Mouse (Mus musculus): ENCODE data around the gene Kif1c. TPM values are rescaled to one million over a fixed set of nuclear protein-coding genes. Genes with fewer than 3 reads are reported as not detected.
A peak's percentile ranks its signal among the peaks of the same experiment; 100 is the strongest.

The Kif1c gene
- polyA plus RNA-seq, 1 experiment from 2014 or later: 1.3 TPM

DNA sequence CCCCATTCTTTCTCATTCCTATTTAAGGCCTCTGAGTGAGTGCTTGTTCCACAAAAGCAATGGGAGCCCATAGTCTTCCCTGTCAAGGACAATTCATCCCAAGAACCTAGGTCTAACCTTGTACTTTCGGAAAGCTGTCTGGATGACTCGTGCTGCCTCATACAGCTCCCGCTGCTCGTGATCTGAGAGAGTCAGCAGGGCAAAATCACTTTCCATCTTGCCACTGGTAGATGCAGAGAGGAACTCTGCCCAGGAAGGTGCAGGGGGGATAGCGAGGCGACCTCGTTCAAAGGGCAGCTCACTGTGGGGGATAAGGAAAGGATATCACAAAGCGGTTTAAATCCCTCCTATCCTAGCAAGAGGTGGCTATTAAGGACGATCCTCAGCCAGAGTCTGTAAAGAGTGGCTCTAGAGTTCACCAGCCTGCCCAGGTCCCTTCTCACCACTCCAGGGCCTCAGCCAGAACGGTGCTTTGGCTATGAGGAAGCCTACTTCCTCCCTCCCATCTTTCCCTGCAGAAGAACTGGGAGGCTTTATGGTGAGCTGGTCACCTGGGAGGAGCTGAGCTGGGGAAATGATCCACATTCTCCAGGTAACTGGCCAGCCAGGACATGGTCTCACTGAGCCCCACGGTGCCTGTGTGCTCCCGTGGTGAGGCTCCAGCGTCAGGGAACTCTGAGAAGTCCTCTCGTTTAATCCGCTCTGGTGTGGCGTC is 28.9 kb upstream of the Kif1c start:
- Histone ChIP-seq H3K9me3 (ENCODE audit: control insufficient read depth, low read length) (no peaks in the 10 kb centered on the region), H3K4me3 (ENCODE audit: low read length) (no peak overlapping the region), H3K4me2 (ENCODE audit: low read length) (no peak overlapping the region; the same call in 1 of the 2 replicates), H3K36me3 (ENCODE audit: control insufficient read depth, insufficient read depth, low read length) (peaks cover 10% of the 10 kb centered on the region; the same call in 1 of the 2 replicates), H3K27ac (ENCODE audit: low read depth, low read length) (no peak overlapping the region), H3K9ac (ENCODE audit: low read depth, low read length) (0 out of 2 replicates have a peak overlapping the region, but pooled peaks have one; percentile 19), H3K4me1 (ENCODE audit: control insufficient read depth, insufficient read depth, low read depth, low read length) (peaks cover 18% of the 10 kb centered on the region), H3K27me3 (replicated peaks; ENCODE audit: control insufficient read depth, insufficient read depth, low read length) (no peaks in the 10 kb centered on the region)
- WGBS: 83% methylated on average over 16 of the region's 16 CpGs
- ATAC-seq: no peak

DNA sequence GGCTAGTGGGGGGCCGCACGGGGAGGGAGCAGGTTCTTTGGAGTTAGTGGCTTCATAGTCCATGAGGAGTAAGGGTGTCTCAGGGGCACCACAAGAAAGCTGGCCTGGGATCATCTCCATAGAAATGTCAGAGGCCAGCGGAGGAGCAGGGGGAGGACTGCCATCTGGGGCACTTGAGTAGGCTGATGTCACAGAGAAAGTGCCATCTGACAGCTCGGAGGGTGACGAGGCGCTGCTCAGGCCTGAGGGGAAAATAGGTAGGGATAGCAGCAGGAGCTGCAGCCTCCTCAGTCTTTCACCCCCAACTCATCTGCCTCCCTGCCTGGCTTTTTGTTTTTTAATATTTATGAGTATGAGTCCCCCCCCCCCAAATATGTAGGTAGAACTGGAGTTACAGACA is 26.3 kb upstream of the Kif1c start:
- Histone ChIP-seq H3K9ac (ENCODE audit: low read depth, low read length) (no peak overlapping the region), H3K9me3 (ENCODE audit: control insufficient read depth, low read length) (no peaks in the 10 kb centered on the region), H3K36me3 (ENCODE audit: control insufficient read depth, insufficient read depth, low read length) (peaks cover 16% of the 10 kb centered on the region), H3K27me3 (replicated peaks; ENCODE audit: control insufficient read depth, insufficient read depth, low read length) (no peaks in the 10 kb centered on the region), H3K27ac (ENCODE audit: low read depth, low read length) (no peak overlapping the region), H3K4me3 (ENCODE audit: low read length) (no peak overlapping the region), H3K4me1 (ENCODE audit: control insufficient read depth, insufficient read depth, low read depth, low read length) (peaks cover 11% of the 10 kb centered on the region), H3K4me2 (ENCODE audit: low read length) (no peak overlapping the region)
- WGBS: 60% methylated on average over 6 of the region's 6 CpGs
- ATAC-seq: no peak

DNA sequence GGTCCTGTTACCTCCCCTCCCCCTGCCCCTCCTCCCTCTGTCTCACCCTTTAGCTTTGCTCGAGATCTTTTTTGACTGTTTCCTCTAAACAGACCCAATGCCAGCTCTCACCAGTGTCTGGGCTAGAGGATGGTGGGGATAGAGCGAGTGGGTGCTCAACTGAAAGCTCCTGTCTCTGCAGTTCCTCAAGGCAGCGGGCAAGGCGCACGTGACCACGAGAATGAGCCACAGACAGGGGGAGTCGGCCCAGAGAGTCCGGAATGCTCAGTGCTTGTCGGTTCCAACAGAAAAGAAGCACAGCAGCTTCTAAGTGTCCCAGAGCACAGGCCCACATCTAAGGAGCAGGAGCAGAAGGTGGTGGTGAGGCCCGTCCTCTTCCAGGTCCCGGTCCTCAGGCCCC is 25.8 kb upstream of the Kif1c start:
- Histone ChIP-seq H3K9ac (ENCODE audit: low read depth, low read length) (no peak overlapping the region), H3K4me3 (ENCODE audit: low read length) (no peak overlapping the region), H3K9me3 (ENCODE audit: control insufficient read depth, low read length) (no peaks in the 10 kb centered on the region), H3K27ac (ENCODE audit: low read depth, low read length) (no peak overlapping the region), H3K4me1 (ENCODE audit: control insufficient read depth, insufficient read depth, low read depth, low read length) (peaks cover 11% of the 10 kb centered on the region), H3K4me2 (ENCODE audit: low read length) (no peak overlapping the region), H3K27me3 (replicated peaks; ENCODE audit: control insufficient read depth, insufficient read depth, low read length) (no peaks in the 10 kb centered on the region), H3K36me3 (ENCODE audit: control insufficient read depth, insufficient read depth, low read length) (peaks cover 19% of the 10 kb centered on the region)
- ATAC-seq: no peak
- WGBS: 62% methylated on average over 11 of the region's 11 CpGs

DNA sequence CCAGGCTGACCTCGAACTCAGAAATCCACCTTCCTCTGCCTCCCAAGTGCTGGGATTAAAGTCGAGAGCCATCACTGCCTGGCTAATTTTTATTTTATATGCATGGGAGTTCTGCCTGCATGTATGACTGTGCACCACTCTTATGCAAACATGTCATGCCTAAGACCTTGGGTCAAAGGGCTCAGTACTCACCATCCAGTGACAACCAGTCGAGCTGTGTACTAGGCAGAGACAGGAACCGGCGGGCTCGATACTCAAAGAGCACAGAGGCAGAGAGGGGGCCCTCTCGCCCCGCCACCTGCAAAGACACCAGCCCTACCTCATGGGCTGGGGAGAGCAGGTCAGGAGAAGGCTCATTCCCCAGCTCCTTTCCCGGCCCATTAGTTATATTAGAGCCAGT is 22.3 kb upstream of the Kif1c start:
- peaks cover 37% of the 10 kb centered on the region for H3K36me3 ChIP-seq (ENCODE audit: control insufficient read depth, insufficient read depth, low read length)
- H3K4me1 ChIP-seq (ENCODE audit: control insufficient read depth, insufficient read depth, low read depth, low read length): peaks cover 8% of the 10 kb centered on the region
- H3K9me3 ChIP-seq (ENCODE audit: control insufficient read depth, low read length): no peaks in the 10 kb centered on the region
- H3K4me3 ChIP-seq (ENCODE audit: low read length): no peak overlapping the region
- ATAC-seq: no peak
- no peak overlapping the region for H3K27ac ChIP-seq (ENCODE audit: low read depth, low read length)
- H3K9ac ChIP-seq (ENCODE audit: low read depth, low read length): no peak overlapping the region
- WGBS: 85% methylated on average over 9 of the region's 9 CpGs
- no peaks in the 10 kb centered on the region for H3K27me3 ChIP-seq (replicated peaks; ENCODE audit: control insufficient read depth, insufficient read depth, low read length)
- no peak overlapping the region for H3K4me2 ChIP-seq (ENCODE audit: low read length)

DNA sequence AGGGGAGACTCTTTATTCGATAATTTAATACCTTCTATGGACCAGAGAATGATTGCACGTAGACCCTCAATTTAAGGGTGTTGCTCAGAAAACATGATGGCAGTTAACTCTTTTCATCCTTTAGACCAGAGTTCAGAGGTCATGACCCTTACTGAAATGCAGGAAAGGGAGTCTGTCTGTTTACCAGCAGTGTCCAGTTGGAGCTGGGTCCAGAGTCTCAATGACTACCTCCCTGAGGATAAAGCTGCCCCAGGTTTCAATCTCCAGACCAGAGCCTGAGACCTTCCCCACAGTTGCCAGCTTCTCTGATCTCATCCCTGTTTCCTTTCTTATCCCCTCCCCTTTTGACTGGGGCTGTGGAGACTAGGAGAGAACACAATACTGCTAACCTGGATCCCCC is 21.8 kb upstream of the Kif1c start:
- Histone ChIP-seq H3K27ac (ENCODE audit: low read depth, low read length) (no peak overlapping the region), H3K4me1 (ENCODE audit: control insufficient read depth, insufficient read depth, low read depth, low read length) (peaks cover 8% of the 10 kb centered on the region), H3K36me3 (ENCODE audit: control insufficient read depth, insufficient read depth, low read length) (peaks cover 39% of the 10 kb centered on the region), H3K4me3 (ENCODE audit: low read length) (no peak overlapping the region), H3K27me3 (replicated peaks; ENCODE audit: control insufficient read depth, insufficient read depth, low read length) (no peaks in the 10 kb centered on the region), H3K4me2 (ENCODE audit: low read length) (no peak overlapping the region), H3K9me3 (ENCODE audit: control insufficient read depth, low read length) (no peaks in the 10 kb centered on the region), H3K9ac (ENCODE audit: low read depth, low read length) (no peak overlapping the region)
- WGBS: 63% methylated on average over 2 of the region's 2 CpGs
- no peak for ATAC-seq

DNA sequence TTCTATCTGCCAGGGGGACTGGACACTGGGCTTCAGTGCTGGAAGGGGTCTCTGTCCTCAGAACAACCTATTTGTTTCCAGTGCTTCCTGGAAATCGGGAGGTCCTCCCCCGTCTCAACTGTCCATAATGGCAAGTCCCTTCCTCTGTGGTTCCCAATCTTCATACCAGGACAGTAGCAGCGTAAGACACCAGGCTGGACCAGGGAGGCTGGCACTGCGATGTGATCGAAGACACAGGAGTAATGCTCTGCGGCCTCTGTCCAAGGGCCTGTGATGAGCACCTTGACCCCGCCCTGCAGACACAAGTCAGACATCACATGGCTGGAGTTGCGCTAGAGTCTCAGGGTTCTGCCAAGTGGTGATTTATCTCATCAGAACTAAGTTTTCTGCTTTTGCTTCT is 21.0 kb upstream of the Kif1c start:
- WGBS: 96% methylated on average over 8 of the region's 8 CpGs
- Histone ChIP-seq H3K27ac (ENCODE audit: low read depth, low read length) (no peak overlapping the region), H3K4me1 (ENCODE audit: control insufficient read depth, insufficient read depth, low read depth, low read length) (peaks cover 8% of the 10 kb centered on the region), H3K9ac (ENCODE audit: low read depth, low read length) (no peak overlapping the region), H3K4me2 (ENCODE audit: low read length) (no peak overlapping the region), H3K36me3 (ENCODE audit: control insufficient read depth, insufficient read depth, low read length) (peaks cover 43% of the 10 kb centered on the region), H3K4me3 (ENCODE audit: low read length) (no peak overlapping the region), H3K27me3 (replicated peaks; ENCODE audit: control insufficient read depth, insufficient read depth, low read length) (no peaks in the 10 kb centered on the region), H3K9me3 (ENCODE audit: control insufficient read depth, low read length) (no peaks in the 10 kb centered on the region)
- ATAC-seq: no peak

DNA sequence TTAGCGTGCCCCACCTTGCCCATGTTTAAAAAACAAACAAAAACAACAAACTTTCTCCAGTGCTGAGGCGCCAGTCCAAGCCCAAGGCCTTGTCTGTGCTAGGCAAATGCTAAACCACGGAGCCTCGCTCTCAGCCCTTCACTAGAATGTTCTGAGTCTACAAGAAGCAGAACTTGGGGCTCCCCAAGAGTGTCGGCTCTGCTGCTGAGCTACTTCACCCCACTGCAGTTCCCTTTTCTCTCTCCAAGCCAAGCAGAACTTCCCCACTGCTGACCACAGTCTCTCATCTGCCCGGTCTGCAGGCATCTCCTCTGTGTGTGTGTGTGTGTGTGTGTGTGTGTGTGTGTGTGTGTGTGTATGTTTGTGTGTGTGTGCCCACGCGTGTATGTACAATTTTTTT is 20.5 kb upstream of the Kif1c start:
- no peak overlapping the region for H3K4me3 ChIP-seq (ENCODE audit: low read length)
- H3K36me3 ChIP-seq (ENCODE audit: control insufficient read depth, insufficient read depth, low read length): peaks cover 45% of the 10 kb centered on the region
- H3K27ac ChIP-seq (ENCODE audit: low read depth, low read length): no peak overlapping the region
- H3K9me3 ChIP-seq (ENCODE audit: control insufficient read depth, low read length): no peaks in the 10 kb centered on the region
- H3K4me2 ChIP-seq (ENCODE audit: low read length): no peak overlapping the region
- ATAC-seq: no peak
- WGBS: 93% methylated on average over 8 of the region's 8 CpGs
- peaks cover 8% of the 10 kb centered on the region for H3K4me1 ChIP-seq (ENCODE audit: control insufficient read depth, insufficient read depth, low read depth, low read length)
- no peak overlapping the region for H3K9ac ChIP-seq (ENCODE audit: low read depth, low read length)
- no peaks in the 10 kb centered on the region for H3K27me3 ChIP-seq (replicated peaks; ENCODE audit: control insufficient read depth, insufficient read depth, low read length)

DNA sequence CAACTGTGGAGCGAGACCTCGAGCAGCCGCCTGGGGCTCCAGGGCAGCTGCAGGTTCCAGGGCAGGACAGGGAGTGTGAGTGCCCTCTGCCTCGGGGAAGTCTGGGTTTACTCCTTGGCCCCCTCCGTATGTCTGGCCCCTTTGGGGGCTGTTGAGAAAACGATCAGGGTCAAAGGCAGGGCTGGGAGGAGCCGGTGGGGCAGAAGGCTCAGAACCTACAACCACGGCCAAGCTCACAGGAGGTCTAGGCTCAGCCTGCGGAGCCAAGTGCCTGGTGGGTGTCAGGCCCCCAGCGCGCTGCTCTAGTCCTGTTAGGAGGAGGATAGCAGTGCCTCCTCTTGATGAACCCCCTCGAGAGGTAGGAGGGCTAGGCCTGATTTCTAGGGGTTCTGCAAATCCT is 19.2 kb upstream of the Kif1c start:
- Histone ChIP-seq H3K27ac (ENCODE audit: low read depth, low read length) (no peak overlapping the region), H3K36me3 (ENCODE audit: control insufficient read depth, insufficient read depth, low read length) (peaks cover 42% of the 10 kb centered on the region), H3K27me3 (replicated peaks; ENCODE audit: control insufficient read depth, insufficient read depth, low read length) (no peaks in the 10 kb centered on the region), H3K4me1 (ENCODE audit: control insufficient read depth, insufficient read depth, low read depth, low read length) (peaks cover 8% of the 10 kb centered on the region), H3K4me3 (ENCODE audit: low read length) (no peak overlapping the region), H3K4me2 (ENCODE audit: low read length) (no peak overlapping the region), H3K9me3 (ENCODE audit: control insufficient read depth, low read length) (no peaks in the 10 kb centered on the region), H3K9ac (ENCODE audit: low read depth, low read length) (no peak overlapping the region; the same call in 1 of the 2 replicates)
- ATAC-seq: no peak
- WGBS: 74% methylated on average over 12 of the region's 12 CpGs

DNA sequence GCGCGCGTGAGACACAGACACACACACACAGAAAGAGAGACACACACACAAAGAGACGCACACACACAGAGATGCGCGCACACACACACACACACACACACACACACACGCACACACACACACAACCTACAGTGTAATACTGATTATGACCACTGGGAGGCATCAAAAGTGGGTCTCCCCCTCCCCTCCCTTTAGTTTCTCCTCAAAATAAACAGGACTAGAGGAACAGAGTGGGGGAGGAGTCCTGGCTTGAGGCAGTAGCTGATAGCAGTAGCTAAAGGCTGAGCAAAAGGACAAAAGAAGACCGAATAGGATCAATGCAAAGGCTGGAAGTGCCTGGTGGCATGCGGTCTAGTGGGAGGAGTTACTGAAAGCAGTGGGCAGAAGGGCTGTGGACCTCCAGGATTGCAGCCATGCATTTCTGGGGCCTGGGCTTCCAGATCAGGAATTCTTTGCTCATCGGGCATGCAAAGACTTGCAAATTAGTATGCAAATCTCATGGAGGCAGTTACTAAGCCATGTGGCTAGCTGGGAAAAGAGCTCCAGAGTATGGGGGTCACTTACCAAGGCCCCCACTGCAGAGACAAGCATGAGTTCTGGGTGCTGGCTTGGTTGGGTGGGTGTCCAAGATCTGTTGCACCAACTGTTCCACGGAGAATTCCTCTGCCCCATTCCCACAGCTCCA is 18.3 kb upstream of the Kif1c start:
- Histone ChIP-seq H3K27me3 (replicated peaks; ENCODE audit: control insufficient read depth, insufficient read depth, low read length) (no peaks in the 10 kb centered on the region), H3K4me1 (ENCODE audit: control insufficient read depth, insufficient read depth, low read depth, low read length) (peaks cover 16% of the 10 kb centered on the region), H3K4me3 (ENCODE audit: low read length) (no peak overlapping the region), H3K9ac (ENCODE audit: low read depth, low read length) (peak overlapping the region; percentile 22; the same call in 1 of the 2 replicates), H3K36me3 (ENCODE audit: control insufficient read depth, insufficient read depth, low read length) (peaks cover 39% of the 10 kb centered on the region), H3K27ac (ENCODE audit: low read depth, low read length) (no peak overlapping the region), H3K4me2 (ENCODE audit: low read length) (peak overlapping the region; percentile 28; the same call in 1 of the 2 replicates), H3K9me3 (ENCODE audit: control insufficient read depth, low read length) (no peaks in the 10 kb centered on the region)
- 18% methylated on average over 11 of the region's 11 CpGs for WGBS
- ATAC-seq: peak; percentile 72
